Mouse (Mus musculus) liver, embryonic 14.5 days (tissue): Measurements from ENCODE around the gene Sptbn1.

Experiments
- CTCF ChIP-seq: IDR thresholded peaks from 2 replicates; pipeline ENCODE4 v1.5.1; 2016; ENCODE audit warnings: antibody characterized with exemption, low read depth, control low read depth
- EP300 ChIP-seq: IDR thresholded peaks from 2 replicates; pipeline ENCODE4 v1.6.1; 2016; ENCODE audit warnings: antibody characterized with exemption, low read depth

DNA sequence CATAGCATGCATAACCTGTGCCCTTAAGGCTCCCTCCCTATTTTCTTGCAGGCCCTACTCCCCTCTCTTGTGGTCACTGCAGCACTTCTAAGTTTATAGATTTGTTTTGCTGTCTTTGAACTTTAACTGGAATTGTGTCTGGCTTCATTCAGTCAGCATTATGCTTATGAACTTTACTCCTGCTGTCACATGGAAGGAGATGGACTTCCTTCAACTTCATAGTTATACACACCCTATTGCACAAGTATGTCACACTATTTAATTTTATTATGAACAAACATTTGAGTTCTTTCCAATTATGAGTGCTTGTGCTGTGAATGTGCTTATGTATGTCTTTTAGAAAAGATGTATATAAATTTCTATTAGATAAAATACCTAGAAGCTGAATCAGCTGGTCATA is 26.3 kb upstream of the Sptbn1 start:
- TF ChIP-seq CTCF (no peak), EP300 (no peak)
